Mouse (Mus musculus): ENCODE results near the gene Slc25a36. TPM values are rescaled to one million over a fixed set of nuclear protein-coding genes. Genes with fewer than 3 reads are reported as not detected.

The Slc25a36 gene
- polyA plus RNA-seq, 1 experiment from 2014 or later = 59.1 TPM

GRCm38 (mm10) chr9:97064161-97064560 lies 46.8 kb downstream of the Slc25a36 start:
- no peak for ATAC-seq (replicated peaks; ENCODE audit: low FRiP score, low read depth)
- H3K27me3 ChIP-seq (ENCODE audit: insufficient read depth, low read length) = no peaks in the 10 kb centered on the region
- H3K27ac ChIP-seq = no peak overlapping the region
- H3K4me1 ChIP-seq (replicated peaks; ENCODE audit: insufficient read depth, low read length) = no peaks in the 10 kb centered on the region
- H3K9me3 ChIP-seq (replicated peaks; ENCODE audit: low read length) = no peaks in the 10 kb centered on the region
- DNase-seq (ENCODE audit: low spot score) = no peak
- H3K9ac ChIP-seq (ENCODE audit: low read depth, low read length) = no peak overlapping the region
- no peaks in the 10 kb centered on the region for H3K36me3 ChIP-seq (ENCODE audit: insufficient read depth, low read length)
- H3K4me2 ChIP-seq (ENCODE audit: low read length) = no peak overlapping the region
- 93% methylated on average over 1 of the region's 1 CpGs for WGBS
- TF ChIP-seq CTCF (IDR thresholded peaks at IDR 0.05; ENCODE audit: low read depth) = no peak
- no peak overlapping the region for H3K4me3 ChIP-seq (replicated peaks; ENCODE audit: low read depth, low read length)

DNA sequence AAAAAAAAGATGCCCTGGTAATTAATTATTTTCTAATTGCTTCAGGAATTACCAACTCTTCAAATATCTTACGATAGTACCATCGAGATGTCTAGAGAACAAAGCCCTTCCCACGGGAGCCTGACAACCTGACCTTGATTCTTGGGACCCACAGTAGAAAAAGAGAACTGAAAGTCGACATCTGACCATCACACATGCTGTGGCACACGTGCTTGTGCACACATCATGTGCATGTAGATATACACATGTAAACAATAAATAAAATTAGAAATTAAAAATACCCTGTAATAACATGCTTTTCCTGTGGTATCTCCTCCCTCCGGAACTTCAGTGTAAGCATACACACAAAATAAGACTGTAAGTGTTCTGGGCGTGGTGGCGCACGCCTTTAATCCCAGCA lies 49.3 kb downstream of the Slc25a36 start:
- 94% methylated on average over 9 of the region's 9 CpGs for WGBS
- no peak for DNase-seq (ENCODE audit: low spot score)
- no peak overlapping the region for H3K4me2 ChIP-seq (ENCODE audit: low read length)
- no peak overlapping the region for H3K4me3 ChIP-seq (replicated peaks; ENCODE audit: low read depth, low read length)
- no peak overlapping the region for H3K27ac ChIP-seq
- no peak for TF ChIP-seq CTCF (IDR thresholded peaks at IDR 0.05; ENCODE audit: low read depth)
- no peak for ATAC-seq (replicated peaks; ENCODE audit: low FRiP score, low read depth)
- H3K36me3 ChIP-seq (ENCODE audit: insufficient read depth, low read length) = no peaks in the 10 kb centered on the region
- H3K27me3 ChIP-seq (ENCODE audit: insufficient read depth, low read length) = no peaks in the 10 kb centered on the region
- H3K4me1 ChIP-seq (replicated peaks; ENCODE audit: insufficient read depth, low read length) = no peaks in the 10 kb centered on the region
- H3K9me3 ChIP-seq (replicated peaks; ENCODE audit: low read length) = no peaks in the 10 kb centered on the region
- no peak overlapping the region for H3K9ac ChIP-seq (ENCODE audit: low read depth, low read length)

DNA sequence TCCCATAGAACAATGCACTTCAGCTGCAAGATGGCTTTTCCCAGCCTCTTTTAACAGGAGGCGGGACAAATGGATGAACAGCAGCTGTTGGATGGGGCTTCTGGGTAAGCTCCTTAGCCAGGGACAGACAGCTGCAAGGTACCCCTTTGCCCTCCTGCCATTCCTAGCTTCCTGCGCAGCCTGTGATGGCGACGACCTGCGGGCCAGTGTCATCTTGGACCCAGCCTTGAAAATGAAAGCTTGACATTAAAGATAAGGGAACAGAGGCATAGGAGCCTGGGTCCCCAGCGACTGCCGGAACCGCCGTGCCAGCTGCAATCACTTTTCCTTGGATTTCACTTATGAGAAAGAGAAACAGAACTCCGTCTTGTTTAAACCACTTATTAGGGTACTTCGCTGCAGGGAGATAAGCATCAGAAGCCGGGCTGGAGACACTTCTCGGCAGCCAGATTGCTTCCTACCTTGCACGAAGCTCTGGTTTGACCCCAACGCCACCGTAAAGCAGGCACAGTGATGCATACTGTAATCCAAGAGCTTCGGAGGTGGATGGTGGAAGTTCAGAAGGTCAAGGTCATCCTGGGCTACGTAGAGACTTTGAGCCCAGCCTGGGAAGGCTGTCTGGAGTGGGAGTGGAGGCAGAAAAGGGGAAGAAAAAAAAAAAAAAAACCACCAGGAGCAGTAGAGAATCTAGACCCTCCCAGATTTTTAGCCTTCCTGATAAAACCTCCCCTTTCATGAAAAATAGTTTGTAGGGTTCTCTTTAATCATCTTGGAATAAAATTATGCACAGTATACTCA lies 54.2 kb downstream of the Slc25a36 start:
- no peaks in the 10 kb centered on the region for H3K36me3 ChIP-seq (ENCODE audit: insufficient read depth, low read length)
- TF ChIP-seq CTCF (IDR thresholded peaks at IDR 0.05; ENCODE audit: low read depth) = no peak
- DNase-seq (ENCODE audit: low spot score) = peak; percentile 27
- peak overlapping the region; percentile 18; the same call in 1 of the 2 replicates for H3K9ac ChIP-seq (ENCODE audit: low read depth, low read length)
- H3K27me3 ChIP-seq (ENCODE audit: insufficient read depth, low read length) = no peaks in the 10 kb centered on the region
- no peak overlapping the region for H3K27ac ChIP-seq
- ATAC-seq (replicated peaks; ENCODE audit: low FRiP score, low read depth) = no peak
- 0 out of 2 replicates have a peak overlapping the region, but pooled peaks have one; percentile 2 for H3K4me3 ChIP-seq (replicated peaks; ENCODE audit: low read depth, low read length)
- no peaks in the 10 kb centered on the region for H3K4me1 ChIP-seq (replicated peaks; ENCODE audit: insufficient read depth, low read length)
- H3K9me3 ChIP-seq (replicated peaks; ENCODE audit: low read length) = no peaks in the 10 kb centered on the region
- H3K4me2 ChIP-seq (ENCODE audit: low read length) = peak overlapping the region; percentile 40
- WGBS = 33% methylated on average over 18 of the region's 18 CpGs

DNA sequence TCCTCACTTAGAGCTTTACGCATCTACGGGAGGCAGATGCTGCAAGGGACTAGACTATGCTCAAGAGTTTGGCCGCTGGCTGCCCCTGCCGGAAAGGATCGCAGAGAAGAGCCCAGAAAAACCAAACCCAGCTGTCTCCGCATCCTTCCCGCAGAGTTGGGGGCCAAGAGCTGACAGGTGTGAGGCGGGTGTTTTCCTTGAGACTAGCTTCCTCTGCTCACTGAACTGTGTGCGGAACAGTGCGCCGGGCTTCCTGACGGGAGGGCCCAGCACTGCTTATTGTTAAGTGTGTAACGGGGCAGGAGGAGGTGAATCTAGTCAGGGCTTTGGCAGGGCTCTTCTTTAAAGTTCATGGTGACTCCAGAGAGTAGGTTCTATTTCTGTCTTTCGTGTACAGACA lies 55.1 kb downstream of the Slc25a36 start:
- no peak for DNase-seq (ENCODE audit: low spot score)
- Histone ChIP-seq H3K4me3 (replicated peaks; ENCODE audit: low read depth, low read length) (no peak overlapping the region), H3K36me3 (ENCODE audit: insufficient read depth, low read length) (no peaks in the 10 kb centered on the region), H3K9me3 (replicated peaks; ENCODE audit: low read length) (no peaks in the 10 kb centered on the region), H3K9ac (ENCODE audit: low read depth, low read length) (no peak overlapping the region), H3K4me2 (ENCODE audit: low read length) (no peak overlapping the region), H3K27me3 (ENCODE audit: insufficient read depth, low read length) (no peaks in the 10 kb centered on the region), H3K27ac (no peak overlapping the region), H3K4me1 (replicated peaks; ENCODE audit: insufficient read depth, low read length) (no peaks in the 10 kb centered on the region)
- TF ChIP-seq CTCF (IDR thresholded peaks at IDR 0.05; ENCODE audit: low read depth) = no peak
- WGBS = 47% methylated on average over 14 of the region's 14 CpGs
- no peak for ATAC-seq (replicated peaks; ENCODE audit: low FRiP score, low read depth)

- Histone ChIP-seq H3K4me1 (replicated peaks; ENCODE audit: insufficient read depth, low read length) (no peaks in the 10 kb centered on the region), H3K4me2 (ENCODE audit: low read length) (no peak overlapping the region), H3K9ac (ENCODE audit: low read depth, low read length) (no peak overlapping the region), H3K4me3 (replicated peaks; ENCODE audit: low read depth, low read length) (no peak overlapping the region), H3K27me3 (ENCODE audit: insufficient read depth, low read length) (no peaks in the 10 kb centered on the region), H3K36me3 (ENCODE audit: insufficient read depth, low read length) (no peaks in the 10 kb centered on the region), H3K9me3 (replicated peaks; ENCODE audit: low read length) (no peaks in the 10 kb centered on the region), H3K27ac (no peak overlapping the region)
- TF ChIP-seq CTCF (IDR thresholded peaks at IDR 0.05; ENCODE audit: low read depth) = no peak
- ATAC-seq (replicated peaks; ENCODE audit: low FRiP score, low read depth) (no peak), DNase-seq (ENCODE audit: low spot score) (no peak)
- 50% methylated on average over 8 of the region's 8 CpGs for WGBS
Observed at GRCm38 (mm10) chr9:97051176-97051575, 59.8 kb downstream of the Slc25a36 start.

- H3K27ac ChIP-seq = no peak overlapping the region
- DNase-seq (ENCODE audit: low spot score) = no peak
- no peaks in the 10 kb centered on the region for H3K9me3 ChIP-seq (replicated peaks; ENCODE audit: low read length)
- TF ChIP-seq CTCF (IDR thresholded peaks at IDR 0.05; ENCODE audit: low read depth) = no peak
- H3K27me3 ChIP-seq (ENCODE audit: insufficient read depth, low read length) = no peaks in the 10 kb centered on the region
- 82% methylated on average over 4 of the region's 4 CpGs for WGBS
- no peak for ATAC-seq (replicated peaks; ENCODE audit: low FRiP score, low read depth)
- H3K36me3 ChIP-seq (ENCODE audit: insufficient read depth, low read length) = no peaks in the 10 kb centered on the region
- H3K9ac ChIP-seq (ENCODE audit: low read depth, low read length) = no peak overlapping the region
- no peak overlapping the region for H3K4me2 ChIP-seq (ENCODE audit: low read length)
- H3K4me1 ChIP-seq (replicated peaks; ENCODE audit: insufficient read depth, low read length) = no peaks in the 10 kb centered on the region
- no peak overlapping the region for H3K4me3 ChIP-seq (replicated peaks; ENCODE audit: low read depth, low read length)
Observed at GRCm38 (mm10) chr9:97046240-97046639, 64.7 kb downstream of the Slc25a36 start.
